Mouse (Mus musculus) ES-Bruce4 (cell line): ENCODE measurements at regions not wholly inside any gene's neighbourhood (a gene's known extent, or its start where the extent isn't known, plus 50 kb on each side); places are given as distances from the start of the nearest gene placed in this dataset.

Source experiments
- CTCF ChIP-seq: IDR thresholded peaks from one replicate; pipeline ENCODE4 v1.8.1; 2011; ENCODE audit warnings: low read depth, low read length
- EP300 ChIP-seq: IDR thresholded peaks from 2 replicates; pipeline ENCODE4 v1.6.1; 2011; ENCODE audit warnings: low read depth, low read length; ENCODE audit not compliant: insufficient read depth
- POLR2A ChIP-seq: IDR thresholded peaks from one replicate; pipeline ENCODE4 v1.8.1; 2011; ENCODE audit warnings: low read length; ENCODE audit not compliant: insufficient read depth

DNA sequence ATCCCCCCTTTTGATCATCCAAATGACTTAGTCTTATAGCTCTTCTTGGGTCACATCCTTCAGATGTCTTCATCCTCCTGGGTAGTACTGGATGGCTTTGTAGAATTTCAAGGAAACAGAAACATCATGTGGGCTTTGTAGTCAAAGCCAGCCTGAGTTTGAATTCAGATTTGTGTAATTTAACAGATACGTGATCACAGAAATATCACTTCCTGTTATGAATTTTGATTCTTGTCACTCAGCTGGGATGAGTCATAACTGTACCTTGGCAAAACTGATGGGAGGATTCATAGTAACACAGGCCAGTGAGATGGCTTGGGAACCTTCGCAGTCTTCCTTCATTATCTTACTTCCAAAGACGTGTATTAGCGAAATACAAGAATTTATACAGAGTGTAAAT lies 222.2 kb upstream of the 4930412O13Rik start:
- TF ChIP-seq POLR2A, result no peak
- no peak for TF ChIP-seq CTCF
- TF ChIP-seq EP300, result no peak
